Mouse (Mus musculus): ENCODE results near the gene Xylt1.

The Xylt1 gene

DNA sequence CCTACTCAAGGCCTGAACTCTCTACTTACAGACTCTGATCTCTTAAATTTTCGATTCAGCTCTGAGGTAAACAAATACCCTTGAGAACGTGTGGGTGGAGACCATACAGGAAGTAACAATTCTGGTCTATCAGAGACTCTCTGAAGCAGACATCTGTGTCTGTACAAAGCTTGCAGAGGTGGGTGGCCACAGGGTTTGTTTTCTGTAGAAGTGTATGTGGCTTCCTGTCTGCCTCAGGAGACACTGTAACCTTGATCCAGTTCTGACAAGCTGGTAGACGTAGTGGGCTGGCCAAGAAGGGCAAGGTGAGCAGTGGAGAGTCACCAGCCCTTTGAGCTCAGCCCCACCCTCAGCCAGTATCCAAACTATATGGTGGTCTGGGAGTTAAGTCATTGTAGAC, 233.0 kb downstream of the Xylt1 start:
- no peak for DNase-seq (ENCODE audit: low spot score in 2 of 2)

DNA sequence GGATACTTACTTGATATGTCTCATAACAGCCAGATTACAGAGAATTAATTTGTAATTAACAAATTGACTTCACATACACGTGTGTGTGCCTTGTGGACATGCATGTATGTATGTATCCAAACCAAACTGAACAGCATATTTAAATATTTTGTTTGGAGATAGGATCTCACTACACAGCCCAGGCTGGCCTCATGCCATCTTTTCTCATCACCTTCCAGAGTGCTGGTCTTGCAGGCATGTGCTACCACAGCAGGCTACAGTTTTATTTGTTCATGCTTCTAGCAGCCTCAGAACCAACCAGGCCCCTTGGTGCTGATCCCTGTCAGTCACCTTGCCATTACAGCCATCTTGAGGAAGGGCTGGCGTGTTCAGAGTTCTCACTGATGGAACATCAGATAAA, 233.6 kb downstream of the Xylt1 start:
- DNase-seq (ENCODE audit: low spot score in 2 of 2) = no peak

DNA sequence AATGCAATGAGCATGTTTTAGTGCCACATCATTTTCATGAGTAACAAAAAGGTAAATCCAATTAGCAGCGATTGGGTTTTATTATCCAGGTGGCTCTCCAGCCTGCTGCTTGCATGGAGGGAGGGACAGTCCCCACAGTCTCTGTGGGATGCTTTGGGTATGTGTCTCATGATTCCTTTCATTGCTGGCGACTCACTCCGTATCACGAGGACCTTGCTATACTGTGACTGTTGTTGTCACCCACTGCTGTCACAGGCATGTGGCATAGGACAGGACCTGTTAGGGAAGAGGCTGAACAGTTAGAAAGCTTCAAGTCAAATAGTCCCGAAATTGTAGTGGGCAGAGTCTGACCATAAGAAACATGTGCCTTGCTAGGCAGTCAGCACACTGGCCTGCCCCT, 234.1 kb downstream of the Xylt1 start:
- DNase-seq (ENCODE audit: low spot score in 2 of 2) = no peak

DNA sequence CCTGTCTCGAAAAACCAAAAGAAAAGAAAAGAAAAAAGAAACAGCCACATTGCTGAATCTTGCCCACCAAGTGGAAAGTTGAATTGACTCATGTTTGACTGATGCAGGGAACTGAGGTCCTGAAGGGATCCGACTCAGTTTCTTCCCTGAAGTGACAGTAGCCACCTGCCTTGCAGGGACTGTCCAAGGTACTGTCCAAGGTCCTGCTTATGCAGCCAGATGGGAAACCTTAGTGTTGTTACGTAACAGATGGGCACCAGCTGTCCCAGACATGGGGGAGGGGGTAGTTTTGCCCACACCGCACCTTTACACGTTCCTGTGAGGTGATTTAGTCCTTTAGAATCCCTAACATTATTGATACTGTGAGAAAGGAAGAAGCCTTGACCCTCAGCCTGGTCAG, 235.5 kb downstream of the Xylt1 start:
- DNase-seq (ENCODE audit: low spot score in 2 of 2) = no peak

DNA sequence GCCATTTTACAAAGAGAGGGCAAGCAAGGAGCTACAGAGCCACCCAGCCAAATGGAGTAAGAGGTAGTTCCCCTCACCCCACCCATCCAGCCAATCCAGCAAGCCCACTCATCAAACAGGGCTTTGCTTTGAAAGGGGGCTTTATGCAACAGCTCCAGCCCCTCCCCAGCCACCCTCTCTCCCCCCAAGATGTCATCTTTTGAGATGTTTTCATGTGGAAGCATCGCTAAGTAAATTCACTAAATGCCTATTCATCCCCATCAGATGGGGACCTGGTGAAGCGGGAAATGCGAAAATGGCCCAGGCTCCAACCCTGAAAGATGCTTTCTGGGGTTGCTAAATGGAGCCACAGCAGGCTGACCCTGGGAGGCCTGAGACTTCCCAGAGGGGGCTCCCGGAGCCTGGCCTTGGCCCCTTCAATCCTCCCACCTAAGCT, 238.0 kb downstream of the Xylt1 start:
- no peak for DNase-seq (ENCODE audit: low spot score in 2 of 2)

DNA sequence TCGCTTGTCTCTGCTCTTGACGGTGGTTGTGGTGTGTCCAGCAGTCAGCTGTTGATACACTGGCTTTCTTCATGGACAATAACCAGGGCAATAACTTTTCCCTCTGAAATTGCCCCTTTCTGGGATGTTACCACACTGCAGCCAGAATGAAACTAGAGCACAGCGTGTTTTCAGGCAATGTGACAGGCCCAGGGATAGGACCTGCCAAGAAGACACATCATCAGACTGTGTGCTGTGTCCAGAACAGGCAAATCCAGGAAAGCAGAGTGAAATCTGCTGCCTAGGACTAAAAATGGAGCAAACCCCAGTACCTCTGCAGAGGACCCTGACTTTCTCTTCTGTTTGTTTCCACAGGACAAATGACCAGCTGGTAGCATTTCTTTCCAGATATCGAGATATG, 240.8 kb downstream of the Xylt1 start:
- no peak for DNase-seq (ENCODE audit: low spot score in 2 of 2)

DNA sequence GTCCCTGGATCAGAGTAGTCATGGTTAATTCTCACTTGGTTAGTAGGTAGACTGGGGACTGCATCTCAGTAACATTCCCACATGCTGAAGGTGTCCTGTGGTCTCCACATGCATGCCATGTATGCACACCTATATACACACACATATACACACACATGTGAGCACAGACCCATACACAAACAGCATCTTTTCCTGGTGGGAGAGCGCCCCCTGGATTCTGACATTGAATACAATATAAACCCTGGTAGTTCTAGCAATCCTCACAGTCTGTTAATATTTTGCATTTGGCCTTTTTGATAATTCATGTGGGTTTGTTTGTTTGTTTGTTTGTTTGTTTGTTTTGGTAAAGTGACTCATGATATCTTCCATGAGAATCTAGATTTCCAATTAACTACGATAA, 242.0 kb downstream of the Xylt1 start:
- peak in 1 of 2 experiments; percentile 47 for DNase-seq (ENCODE audit: low spot score in 2 of 2)

DNA sequence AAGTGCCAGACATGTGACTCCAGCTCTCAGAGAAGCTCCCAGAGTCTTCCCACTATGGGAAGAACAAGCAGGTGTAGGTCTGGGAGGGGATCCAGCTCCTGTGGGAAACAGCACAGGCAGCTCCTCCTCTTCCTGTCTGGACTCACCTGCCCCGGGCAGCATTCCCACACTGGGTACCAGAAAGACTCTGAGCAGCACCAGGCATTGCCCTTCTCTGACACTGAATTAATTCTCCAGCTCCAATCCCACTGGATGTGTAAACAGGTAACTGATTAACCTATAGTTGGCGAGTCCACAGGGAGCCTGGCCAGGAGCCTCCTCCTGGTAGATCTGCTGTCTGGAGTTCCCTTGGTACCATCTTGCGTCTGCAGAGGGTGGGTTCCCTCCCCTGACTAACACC, 248.0 kb downstream of the Xylt1 start:
- DNase-seq (ENCODE audit: low spot score in 2 of 2) = no peak

DNA sequence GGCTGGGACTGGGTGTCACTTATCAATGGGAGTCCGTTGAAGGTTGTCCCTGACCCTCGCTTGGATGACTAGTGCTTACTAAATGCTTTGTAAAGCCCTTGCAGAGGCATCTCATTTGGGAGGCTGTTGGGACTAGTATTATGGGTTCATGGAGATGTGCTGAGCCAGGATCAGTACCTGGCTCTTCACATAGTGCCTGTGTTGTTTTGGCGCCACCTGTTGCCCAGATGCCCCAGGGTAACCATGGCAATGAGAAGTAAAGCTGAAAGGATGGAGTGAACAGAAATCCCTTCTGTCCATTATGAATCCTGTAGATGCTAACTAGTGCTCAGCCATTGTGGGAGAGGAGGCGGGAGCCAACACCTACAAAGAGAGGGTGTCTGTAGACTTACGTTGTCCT, 249.9 kb downstream of the Xylt1 start:
- peak in 1 of 2 experiments; percentile 11 for DNase-seq (ENCODE audit: low spot score in 2 of 2)

DNA sequence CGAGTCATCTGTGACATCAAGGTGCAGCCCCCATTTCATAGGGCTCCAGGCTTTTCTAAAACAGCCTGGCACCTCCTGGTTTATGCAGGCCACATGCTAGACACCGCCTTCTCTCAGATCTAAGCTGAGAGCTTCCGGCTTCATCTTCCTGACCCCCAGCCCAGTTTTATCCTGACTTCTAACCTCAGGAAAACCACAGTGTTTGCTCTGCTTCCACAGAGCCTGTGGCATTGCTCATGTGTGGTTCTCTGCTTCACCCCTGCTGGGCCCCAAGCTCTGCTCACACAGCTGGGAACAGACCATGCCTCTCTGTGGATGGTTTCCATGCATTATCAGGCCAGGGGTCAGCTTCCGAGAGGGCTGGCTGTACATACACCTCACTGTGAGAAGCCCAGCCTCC, 254.8 kb downstream of the Xylt1 start:
- no peak for DNase-seq (ENCODE audit: low spot score in 2 of 2)

DNA sequence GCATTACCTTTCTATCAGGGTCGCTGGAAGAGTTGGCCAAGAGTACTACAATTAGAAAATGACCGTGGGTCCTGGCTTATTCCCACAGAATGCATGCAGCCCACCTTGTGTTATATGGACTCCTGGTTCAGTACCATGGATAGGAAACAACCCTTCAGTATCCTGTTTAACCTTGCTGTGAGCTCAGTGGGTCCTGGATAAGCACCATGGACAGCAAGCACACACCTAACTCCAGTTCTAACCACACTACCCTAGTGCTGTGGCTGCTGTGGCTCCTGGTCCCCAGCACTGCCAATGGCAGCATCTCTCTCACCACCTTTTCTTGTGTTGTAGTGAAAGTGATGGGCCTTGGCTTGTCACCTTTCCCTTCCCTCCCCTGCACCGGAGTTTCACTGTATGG, 255.9 kb downstream of the Xylt1 start:
- DNase-seq (ENCODE audit: low spot score in 2 of 2) = no peak

DNA sequence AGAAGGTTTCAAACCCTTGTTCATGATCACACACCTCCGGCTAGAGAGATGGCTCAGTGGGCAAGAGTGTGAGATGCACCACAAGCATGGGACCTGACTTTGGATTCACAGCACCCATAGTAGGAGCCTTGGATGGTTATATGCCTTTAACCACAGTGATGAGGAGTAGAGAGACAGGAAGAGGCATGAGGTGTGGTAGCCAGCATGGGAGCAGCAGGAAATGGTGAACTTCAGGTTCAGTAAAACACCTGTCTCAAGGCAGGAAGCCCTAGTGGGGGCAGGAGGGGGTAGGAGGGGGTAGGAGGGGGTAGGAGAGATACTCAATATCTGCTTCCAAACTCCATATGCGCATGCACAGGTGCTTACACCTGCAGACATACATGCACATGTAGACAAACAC, 257.2 kb downstream of the Xylt1 start:
- DNase-seq (ENCODE audit: low spot score in 2 of 2) = no peak

DNA sequence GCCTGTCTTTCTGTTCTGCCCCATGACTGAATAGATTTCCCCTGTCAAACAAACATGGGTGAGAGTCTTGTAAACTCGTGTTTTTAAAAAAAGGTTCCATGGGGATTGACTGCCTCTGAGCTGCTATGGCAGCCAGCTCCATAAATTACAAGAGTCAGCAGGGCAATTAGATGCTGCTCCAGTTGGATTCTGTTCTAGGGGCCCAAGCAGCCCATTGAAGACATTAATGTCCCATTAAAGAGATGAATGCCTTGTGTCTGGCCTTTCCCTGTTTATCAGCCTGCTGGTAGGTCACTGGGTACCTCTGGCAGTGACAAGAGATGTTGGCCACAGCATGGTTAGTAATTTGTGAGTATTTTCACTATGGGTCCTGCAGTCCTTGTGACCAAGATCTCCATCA, 271.9 kb downstream of the Xylt1 start:
- DNase-seq (ENCODE audit: low spot score in 2 of 2) = no peak

DNA sequence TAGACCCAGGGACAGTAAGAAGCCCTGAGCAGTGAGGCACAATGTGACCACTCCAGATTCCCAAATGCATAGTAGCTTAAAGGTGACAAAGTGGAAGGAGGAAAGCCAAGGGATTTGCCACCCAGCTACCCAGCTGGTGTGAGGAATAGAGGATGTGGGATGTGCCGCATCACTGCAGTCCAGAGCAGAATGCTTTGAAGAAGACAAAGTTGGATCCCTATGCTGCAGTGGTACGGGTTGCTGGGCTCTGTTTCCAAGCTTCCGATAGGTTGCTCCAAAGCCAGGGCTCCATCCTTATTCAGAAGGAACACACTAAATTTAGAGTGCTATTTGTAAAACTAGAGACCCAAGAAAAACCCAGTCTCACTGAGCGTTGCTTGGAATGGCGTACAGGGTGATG, 275.0 kb downstream of the Xylt1 start:
- no peak for DNase-seq (ENCODE audit: low spot score in 2 of 2)

DNA sequence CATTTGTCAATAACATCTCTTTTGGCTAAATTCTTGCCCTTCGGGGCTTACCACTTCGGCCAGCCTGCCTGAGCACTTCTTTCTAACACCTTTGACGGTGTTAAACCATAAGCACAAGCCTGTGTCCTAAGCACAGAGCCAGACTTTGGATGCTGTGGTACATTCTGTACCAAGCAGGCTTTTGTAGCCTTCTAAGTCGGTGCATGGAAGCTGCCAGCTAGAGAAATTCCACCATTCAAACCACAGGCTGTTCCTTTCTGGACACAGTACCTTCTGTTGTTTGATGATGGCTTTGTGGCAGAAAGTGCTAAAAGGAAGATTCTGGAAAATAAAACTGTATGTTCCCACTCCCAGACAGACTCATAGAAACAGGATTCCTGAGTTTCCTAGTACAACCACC, 277.4 kb downstream of the Xylt1 start:
- DNase-seq (ENCODE audit: low spot score in 2 of 2) = no peak

DNA sequence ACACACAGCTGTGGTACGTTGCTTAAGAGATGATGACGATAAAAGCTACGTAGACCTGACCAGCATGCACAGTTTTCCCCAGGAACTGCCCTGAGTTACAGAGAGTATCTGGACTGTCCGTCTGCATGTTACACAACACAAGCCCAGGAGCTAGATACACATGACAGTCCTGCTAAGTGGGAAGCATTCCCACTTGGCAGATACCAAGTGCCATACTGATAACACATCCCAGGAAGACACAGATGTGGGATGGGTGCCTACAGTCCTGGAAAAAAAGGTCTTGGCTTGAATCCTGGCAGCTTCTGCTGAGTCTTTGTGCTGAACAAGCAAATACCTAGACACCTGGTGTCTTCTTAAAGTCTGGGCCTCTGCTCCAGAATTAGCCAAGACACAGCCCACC, 278.0 kb downstream of the Xylt1 start:
- no peak for DNase-seq (ENCODE audit: low spot score in 2 of 2)

DNA sequence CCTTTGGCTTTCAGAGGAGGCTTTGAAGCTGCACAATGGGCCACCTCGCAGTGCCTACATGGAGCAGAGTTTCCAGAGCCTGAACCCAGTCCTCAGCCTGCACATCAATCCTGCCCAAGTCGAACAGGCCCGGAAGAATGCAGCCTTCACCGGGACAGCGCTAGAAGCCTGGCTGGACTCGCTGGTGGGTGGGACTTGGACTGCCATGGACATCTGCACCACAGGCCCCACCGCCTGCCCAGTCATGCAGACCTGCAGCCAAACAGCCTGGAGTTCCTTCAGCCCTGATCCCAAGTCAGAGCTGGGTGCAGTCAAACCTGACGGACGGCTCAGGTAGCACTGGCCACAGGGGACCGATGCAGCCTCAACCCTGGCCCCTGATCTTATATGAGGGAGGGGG, 286.5 kb downstream of the Xylt1 start:
- DNase-seq (ENCODE audit: low spot score in 2 of 2) = peak in 1 of 2 experiments; percentile 13

DNA sequence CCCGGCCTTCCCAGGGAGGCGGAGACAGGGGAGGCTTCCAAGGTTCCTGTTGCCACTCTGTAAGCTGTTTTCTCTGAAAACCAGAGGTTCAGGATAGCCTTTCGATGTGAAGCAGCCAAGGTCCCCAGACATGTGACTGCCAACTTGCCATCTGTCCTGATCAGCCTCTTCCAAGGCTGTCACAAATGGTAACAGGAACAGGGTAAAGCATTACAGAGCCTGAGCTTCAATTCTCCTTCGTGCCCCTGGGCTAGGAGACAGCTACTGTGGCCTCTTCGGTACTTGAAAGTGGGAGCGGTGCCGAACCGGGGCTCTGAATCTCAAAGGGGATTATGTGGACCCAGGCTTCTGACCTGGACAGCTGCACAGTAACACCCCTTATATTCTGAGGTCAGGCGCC, 287.4 kb downstream of the Xylt1 start:
- peak in 1 of 2 experiments; percentile 6 for DNase-seq (ENCODE audit: low spot score in 2 of 2)

DNA sequence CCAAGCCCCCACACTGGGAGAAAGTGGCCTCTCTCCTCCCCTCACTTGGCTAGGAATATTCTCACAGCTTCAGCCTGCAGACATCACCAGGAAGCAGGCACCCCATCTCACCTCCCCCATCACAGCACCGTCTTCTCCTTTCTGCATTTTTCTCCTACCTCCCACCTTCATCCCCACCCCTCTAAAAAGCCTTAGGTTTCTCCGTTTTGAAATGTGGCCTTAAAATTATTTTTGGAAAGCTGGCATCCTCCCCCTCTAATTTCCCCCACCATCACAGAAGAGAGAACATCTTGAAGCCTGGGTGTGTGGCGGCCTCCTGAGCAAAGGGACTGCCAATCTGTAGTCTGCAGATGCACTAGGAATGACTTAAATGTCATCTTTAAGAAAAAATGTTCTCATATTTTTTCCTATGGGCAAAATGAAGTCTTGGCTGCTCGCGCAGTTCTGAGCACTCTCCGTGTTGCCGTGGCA, 291.4 kb downstream of the Xylt1 start:
- no peak for DNase-seq (ENCODE audit: low spot score in 2 of 2)

DNA sequence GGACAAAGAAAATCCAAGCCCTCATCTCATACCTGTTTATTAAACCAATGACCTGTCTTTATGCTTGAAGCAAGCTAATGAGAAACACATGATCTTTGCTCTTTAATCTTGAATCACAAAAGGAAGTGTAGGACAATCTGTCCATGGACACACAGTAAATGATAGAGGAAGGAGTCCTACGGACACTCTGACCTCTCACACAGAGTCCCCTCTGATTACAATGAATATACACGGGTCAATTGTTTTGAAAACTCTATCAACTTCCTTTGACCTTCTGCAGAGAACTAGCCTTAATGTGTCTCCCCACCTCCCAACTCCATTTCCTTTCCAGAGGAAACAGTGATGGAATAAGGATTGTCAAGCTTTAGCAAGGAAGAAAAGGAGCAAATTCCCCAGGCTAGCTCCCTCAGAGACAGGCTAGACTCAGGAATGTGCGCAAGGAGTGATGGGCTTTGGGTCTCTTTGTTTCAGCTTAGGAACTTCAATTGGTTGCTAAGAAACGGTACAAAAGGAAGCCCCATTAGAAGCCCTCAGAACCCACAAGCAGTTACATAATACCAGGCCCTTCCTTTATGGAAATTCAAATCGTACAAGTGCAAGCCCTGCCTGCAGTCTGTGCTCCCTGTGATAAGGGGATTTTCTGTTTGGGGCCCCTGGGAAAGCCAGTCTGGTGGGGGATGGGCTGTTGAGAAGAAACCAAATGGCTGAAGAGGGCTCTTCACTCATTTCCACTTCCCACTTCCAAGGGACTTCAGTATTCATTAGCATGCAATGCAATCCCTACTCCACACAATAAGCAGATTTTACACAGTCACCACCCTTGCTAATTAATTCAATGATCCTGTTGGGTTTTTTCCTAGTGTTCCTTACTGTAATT, 305.6 kb downstream of the Xylt1 start:
- DNase-seq (ENCODE audit: low spot score in 2 of 2) = no peak

DNA sequence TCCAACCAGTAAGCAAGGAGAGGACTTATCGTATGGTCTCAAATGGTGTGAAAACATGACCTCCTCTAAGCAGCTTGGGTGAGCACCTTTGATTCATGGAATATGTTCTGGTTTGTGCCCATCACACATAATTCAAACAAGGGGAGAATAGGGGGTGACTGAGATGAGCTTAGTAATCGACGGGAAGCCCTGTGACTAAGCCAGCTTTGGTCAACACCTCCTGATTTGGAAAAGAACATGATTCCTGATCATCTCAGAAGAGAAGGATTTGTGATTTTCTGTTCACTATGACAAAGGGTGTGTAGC, 306.2 kb downstream of the Xylt1 start:
- no peak for DNase-seq (ENCODE audit: low spot score in 2 of 2)

DNA sequence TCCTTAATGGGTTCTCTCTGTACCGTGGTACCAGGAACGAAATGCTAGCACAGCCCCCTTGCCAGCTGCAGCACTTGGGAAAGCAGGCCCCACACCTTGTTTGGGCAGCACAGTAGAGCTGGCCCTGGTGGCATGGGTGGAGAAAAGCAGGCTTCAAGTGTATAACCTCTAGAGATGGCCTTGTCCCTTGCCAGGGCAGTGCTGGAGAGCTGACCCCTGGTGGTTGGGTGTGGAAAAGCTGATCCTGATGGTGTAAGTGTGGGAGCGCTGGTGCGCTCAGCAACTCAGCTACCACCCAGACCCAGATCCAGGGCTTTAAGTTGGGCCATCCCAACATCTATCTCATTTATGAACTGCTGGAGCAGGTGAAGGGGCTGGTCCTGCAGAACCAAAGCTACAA, 314.8 kb downstream of the Xylt1 start:
- DNase-seq (ENCODE audit: low spot score in 2 of 2) = no peak

DNA sequence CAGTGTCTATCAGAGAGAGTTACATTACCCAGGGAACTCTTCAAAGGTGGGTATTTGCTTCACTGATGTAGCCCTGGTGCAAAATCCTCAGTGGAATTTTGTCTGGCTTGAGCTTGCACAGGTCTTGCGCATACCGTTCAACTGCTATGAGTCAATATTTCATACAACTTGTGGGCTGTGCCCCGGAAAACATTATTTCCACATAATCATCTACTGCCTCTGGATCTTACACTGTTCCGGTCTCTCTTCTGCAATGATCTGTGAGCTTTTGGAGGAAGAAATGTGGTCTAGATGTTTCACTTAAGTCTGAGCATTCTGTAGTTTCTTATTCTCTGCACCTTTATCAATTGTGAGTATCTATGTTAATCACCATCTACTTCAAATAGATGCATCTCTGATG, 316.9 kb downstream of the Xylt1 start:
- DNase-seq (ENCODE audit: low spot score in 2 of 2) = no peak

DNA sequence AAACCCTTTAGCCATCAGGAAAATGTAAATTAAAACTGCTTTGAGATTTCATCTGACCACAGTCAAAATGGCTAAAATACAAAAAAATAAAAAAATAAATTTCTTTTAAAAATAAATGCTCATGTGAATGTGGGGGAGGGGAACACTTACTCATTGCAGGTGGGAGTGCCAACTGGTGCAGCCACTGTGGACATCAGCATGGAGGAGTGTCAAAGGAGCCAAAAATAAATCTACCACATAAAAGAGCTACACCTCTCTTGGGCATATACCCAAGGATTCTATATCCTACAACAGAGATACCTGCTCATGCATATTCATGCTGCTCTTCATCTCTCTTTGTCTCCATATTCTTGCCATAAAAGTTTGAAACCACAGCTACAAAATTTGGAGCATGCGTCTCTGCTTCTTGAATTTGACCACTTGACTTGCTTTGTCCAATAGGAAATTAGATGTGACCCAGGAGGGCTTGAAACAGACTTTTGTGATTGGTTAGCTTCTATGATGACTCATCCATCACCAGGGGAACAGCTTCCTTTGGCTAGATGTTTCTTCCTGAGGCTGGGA, 317.9 kb downstream of the Xylt1 start:
- no peak for DNase-seq (ENCODE audit: low spot score in 2 of 2)

All from cerebellum, postnatal 4 days (tissue).